Mouse (Mus musculus): Measurements from ENCODE around the gene Ufc1.

Gene Ufc1

DNA sequence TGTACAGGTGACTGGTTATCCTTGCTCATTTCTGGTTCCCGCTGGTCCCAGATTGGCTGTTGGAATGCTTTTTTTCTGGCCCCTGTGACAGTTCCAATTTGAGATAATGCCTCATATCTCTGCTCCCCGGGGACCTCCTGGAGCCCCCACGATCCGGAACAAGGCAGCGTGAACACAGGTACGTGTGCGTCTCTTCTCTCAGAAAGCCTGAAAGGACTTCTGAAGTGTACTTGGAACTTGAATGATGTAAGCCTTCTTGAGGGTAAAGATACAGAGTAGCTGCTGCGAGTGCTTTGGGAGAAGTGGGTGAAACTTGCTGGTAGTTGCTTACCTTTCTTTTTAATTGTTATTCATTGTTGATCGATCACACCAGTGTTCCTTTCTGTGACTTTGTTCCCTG, 23.6 kb downstream of the Ufc1 start:
- no peak for DNase-seq (ENCODE audit: low read depth, low spot score)

DNA sequence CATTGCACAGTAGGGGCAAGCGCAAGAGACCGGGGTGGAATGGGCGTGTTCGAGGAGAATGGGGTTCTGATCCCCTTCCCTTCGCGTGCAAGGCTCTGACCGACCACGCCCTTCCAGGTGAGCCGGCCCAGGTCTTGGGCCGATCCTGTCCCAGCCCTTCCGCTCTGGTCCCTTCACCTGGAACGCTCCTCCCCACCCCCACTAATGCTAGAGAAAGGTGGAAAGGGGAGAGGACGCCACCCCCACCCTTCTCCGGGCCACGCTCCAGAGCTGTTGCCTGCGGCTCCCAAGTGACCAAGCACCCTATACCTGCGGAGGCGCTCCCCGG, 24.3 kb downstream of the Ufc1 start:
- no peak for DNase-seq (ENCODE audit: low read depth, low spot score)

- peak; percentile 86 for DNase-seq (ENCODE audit: low read depth, low spot score)
These were observed 24.8 kb downstream of the Ufc1 start, which contains the start of gene B4galt3 for GRCm38 (mm10) chr1:171269848-171270572. Gene B4galt3 (plus strand): TSS chr1:171270328.

- DNase-seq (ENCODE audit: low read depth, low spot score), result no peak
These were observed 26.5 kb downstream of the Ufc1 start for GRCm38 (mm10) chr1:171268341-171268740.

- no peak for DNase-seq (ENCODE audit: low read depth, low spot score)
These were observed 28.7 kb downstream of the Ufc1 start for GRCm38 (mm10) chr1:171265971-171266744.

DNA sequence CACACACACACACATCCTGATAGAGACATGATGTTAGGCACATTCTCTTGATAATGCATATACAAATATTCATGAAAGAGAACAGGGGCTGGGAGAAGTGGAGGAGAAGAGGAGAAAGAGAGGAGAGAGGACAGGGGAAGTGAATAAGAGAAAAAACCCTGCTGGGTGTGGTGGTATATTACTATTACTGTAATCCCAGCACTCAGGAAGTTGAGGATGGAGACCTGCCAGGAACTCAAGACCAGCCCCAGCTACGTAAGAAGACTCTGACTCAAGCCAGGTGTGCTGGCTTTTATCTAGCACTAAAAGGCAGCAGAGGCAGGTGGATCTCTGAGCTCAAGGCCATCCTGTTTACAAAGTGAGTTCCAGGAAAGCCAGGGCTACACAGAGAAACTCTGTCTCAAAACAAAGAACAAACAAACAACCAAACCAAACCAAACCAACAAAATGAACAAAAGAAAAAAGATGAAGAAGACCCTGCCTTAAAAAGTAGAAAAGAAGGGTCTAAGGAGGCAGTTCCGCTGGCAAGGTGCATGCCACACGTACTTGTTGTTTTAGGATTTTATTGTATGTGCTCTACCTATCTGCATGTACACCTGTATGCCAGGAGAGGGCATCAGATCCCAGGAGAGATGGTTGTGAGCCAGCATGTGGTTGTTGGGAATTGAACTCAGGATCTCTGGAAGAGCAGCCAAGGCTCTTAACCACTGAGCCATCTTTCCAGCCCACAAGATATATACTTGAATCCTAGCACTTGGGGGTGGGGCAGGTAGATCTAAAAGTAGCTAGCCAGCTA, 31.0 kb downstream of the Ufc1 start:
- no peak for DNase-seq (ENCODE audit: low read depth, low spot score)

DNA sequence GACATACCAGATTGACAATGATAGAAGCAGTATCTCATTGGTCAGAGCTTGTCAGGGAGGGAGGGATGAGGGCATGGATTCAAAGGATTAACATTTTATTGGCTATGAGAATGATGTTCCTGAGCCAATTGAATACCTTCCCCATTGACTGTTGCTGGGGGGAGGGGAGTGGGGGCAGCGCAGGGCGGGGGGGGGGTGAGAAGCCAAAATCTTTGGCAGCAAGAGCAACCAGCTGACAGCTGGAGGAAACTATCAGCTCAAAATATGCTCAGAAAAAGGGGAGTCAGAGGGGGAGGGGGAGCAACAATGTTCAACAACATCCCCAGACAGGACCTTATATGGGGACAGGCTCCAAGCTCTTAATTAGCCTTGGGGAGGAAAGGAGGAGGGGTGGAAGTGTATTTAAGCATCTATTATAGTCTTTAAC, 31.6 kb downstream of the Ufc1 start:
- no peak for DNase-seq (ENCODE audit: low read depth, low spot score)

- DNase-seq (ENCODE audit: low read depth, low spot score), result no peak
These were observed 32.2 kb downstream of the Ufc1 start for GRCm38 (mm10) chr1:171262594-171263130.

DNA sequence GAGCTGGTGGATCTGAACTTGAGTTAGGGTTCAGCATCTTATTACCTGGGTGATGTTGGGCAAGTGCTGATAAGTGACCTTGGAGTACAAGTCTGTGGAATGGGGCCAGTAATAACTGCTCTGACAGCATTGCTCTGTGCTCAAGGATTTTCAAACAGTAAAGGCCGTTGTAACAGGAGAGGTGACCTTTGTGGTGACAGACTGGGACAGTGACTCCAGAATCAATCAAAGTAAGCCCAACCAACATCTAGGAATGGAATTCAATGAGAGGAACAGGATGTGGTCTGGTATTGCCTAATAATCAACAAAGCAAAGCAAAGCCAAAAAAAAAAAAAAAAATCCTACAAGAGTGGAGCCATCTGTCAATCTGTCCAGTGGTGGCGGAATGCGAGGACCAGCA, 34.5 kb downstream of the Ufc1 start:
- DNase-seq (ENCODE audit: low read depth, low spot score), result no peak

GRCm38 (mm10) chr1:171258921-171259320, 35.9 kb downstream of the Ufc1 start:
- DNase-seq (ENCODE audit: low read depth, low spot score), result no peak

DNA sequence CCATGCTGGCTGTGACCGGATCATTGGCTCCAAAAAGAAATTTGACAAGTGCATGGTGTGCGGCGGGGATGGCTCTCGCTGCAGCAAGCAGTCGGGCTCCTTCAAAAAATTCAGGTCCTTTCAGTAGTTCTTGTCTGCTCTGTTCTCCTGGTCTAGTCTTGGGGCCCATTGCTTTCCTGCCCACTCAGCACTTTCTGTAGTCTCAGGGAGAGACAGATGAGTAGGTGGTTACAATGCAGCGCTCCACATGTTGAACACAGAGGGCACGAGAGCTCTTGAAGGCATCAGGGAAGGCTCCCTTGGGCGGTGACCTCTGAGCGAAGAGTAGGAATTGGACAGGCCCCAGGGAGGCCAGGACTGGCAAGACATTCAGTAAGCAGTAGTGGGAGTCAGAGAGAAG, 37.0 kb downstream of the Ufc1 start:
- no peak for DNase-seq (ENCODE audit: low read depth, low spot score)

DNA sequence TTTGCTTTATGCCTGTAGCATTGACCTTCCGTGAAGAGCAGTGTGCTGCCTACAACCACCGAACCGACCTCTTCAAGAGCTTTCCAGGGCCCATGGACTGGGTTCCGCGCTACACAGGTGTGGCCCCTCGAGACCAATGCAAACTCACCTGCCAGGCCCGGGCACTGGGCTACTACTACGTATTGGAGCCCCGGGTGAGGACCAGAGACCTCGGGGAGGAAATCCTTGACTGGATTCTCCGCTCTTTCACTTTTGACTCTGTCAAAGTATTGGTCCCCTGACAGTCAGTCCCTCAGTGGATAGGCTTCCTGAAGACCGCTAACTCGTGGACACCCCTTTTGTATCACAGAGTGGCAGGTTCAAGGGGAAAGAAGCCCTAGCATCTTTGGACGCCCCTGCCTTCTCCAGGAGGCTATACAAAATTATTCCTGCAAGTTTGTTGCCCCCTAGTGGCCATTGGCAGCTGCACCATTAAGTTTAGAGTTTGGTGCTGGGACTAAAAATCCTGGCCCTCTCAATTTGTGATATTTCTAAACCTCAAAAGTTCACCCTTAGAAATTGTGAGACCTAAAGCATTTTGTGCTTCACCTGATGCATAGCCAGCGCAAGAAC, 37.8 kb downstream of the Ufc1 start:
- peak; percentile 81 for DNase-seq (ENCODE audit: low read depth, low spot score)

DNA sequence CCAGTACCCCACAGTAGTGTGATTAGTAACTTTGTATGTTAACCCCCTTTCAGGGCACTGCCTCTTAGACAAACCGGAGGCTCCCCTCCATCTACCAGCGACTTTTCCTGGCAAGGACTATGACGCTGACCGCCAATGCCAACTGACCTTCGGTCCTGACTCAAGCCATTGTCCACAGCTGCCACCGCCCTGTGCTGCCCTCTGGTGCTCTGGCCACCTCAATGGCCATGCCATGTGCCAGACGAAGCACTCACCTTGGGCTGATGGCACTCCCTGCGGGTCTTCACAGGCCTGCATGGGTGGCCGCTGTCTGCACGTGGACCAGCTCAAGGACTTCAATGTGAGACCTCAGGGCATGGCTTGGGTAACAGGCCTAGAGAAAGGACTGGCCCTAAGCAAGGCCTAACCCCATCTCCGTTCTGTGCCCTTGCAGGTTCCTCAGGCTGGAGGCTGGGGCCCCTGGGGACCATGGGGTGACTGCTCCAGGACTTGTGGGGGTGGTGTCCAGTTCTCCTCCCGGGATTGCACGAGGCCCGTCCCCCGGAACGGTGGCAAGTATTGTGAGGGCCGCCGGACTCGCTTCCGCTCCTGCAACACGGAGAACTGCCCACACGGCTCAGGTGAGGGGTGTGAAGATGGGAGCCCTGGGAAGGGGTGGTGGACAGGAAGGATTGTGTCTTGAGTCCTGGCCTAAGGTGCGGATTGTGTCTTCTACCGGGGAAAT, 38.6 kb downstream of the Ufc1 start:
- DNase-seq (ENCODE audit: low read depth, low spot score), result no peak

DNA sequence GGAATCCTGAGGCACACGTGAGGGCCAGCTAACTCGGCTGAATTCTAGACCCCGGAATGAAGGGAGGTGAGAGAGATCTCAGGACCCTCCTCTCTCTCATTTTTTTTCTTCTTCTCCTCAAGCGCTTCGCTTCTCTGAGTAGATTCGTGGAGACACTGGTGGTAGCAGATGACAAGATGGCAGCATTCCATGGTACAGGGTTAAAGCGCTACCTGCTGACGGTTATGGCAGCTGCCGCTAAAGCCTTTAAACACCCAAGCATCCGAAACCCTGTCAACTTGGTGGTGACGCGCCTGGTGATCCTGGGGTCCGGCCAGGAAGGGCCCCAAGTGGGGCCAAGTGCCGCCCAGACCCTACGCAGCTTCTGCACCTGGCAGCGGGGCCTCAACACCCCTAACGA, 42.4 kb downstream of the Ufc1 start:
- no peak for DNase-seq (ENCODE audit: low read depth, low spot score)

- peak; percentile 34 for DNase-seq (ENCODE audit: low read depth, low spot score)
These were observed 43.1 kb downstream of the Ufc1 start for GRCm38 (mm10) chr1:171251594-171252324.

DNA sequence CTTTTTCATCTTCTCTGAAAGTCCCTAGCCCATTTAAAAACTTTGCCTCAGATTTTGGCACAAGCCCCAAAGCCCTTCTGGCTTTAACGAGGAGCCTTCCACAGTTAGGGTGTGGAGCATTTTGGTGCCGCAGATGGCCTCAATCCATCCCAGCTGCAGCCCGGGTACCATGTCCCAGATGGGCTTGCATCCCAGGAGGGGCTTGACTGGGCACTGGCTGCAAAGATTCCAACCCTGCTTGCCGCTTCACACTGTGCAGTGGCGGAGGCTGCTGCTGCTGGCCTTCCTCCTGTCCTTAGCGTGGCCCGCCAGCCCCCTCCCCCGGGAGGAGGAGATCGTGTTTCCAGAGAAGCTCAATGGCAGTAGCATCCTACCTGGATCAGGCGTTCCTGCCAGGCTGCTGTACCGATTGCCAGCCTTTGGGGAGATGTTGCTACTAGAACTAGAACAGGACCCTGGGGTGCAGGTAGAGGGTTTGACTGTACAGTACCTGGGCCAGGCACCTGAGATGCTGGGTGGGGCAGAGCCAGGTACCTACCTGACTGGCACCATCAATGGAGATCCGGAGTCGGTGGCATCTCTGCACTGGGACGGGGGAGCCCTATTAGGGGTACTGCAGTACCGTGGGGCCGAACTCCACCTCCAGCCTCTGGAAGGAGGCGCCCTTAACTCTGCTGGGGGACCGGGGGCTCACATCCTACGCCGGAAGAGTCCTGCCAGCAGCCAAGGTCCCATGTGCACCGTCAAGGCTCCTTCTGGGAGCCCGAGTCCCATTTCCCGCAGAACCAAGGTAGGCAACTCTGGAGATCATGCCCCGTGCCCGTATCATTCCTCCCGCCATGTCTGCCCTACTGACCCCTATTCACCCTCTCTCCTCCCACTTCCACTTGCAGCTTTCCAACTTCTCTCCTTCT, 43.9 kb downstream of the Ufc1 start, which contains the start of gene Ndufs2:
TSS of gene Ndufs2 (minus strand) at position 709 of the 914 bp plus-strand sequence.
- DNase-seq (ENCODE audit: low read depth, low spot score), result no peak

DNA sequence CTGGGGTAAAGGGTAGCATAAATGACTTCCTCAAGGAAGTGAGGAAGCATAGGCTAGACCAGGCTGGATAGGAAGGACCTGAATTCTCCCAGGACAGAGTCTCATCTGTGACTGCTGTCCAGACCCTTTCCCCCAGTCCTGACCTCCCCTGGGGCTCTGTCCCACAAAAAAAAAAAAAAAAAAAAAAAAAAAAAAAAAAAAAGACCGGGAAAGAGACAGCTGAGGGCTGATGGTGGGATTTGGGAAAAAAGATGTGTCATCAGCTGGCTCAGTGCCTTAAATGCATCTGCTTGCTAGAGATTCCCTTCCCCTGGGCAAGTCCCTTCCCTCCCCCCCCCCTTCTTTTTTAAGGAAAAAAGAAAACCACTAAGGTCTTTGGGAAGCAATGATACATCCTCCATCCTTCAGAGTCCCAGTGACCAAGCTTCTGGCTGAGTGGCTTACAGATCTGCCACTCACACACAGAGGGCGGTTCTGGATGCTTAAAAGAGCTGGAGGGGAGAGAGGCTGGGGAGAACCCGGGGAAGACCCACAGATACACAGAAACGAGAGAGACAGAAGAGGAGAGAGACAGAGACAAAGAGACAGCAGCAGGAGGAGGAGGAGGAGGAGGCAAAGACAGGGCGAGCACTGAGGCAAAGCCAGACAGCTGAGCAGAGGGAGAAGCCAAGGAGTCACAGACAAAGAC, 44.8 kb downstream of the Ufc1 start, which contains the start of gene Adamts4:
TSS of gene Adamts4 (plus strand) at position 509 of the 688 bp plus-strand sequence.
- peak; percentile 37 for DNase-seq (ENCODE audit: low read depth, low spot score)
